Mouse (Mus musculus) cortical plate, adult 2 months (tissue): ENCODE measurements around the gene Smim1. TPM values are rescaled to one million over a fixed set of nuclear protein-coding genes. Genes with fewer than 3 reads are reported as not detected.

Experiments used
- H3K27ac ChIP-seq: fragments of 200-500 bp; 2 replicates; pipeline ENCODE4 v1.5.1; 2012; ENCODE audit warnings: low read length, control low read depth, inconsistent platforms; ENCODE audit not compliant: insufficient read depth
- H3K4me1 ChIP-seq: fragments of 200-500 bp; 2 replicates; pipeline ENCODE4 v1.6.1; 2011; ENCODE audit warnings: low read length; ENCODE audit not compliant: control insufficient read depth, insufficient read depth
- H3K4me3 ChIP-seq: fragments of 200-500 bp; 2 replicates; pipeline ENCODE4 v1.5.1; 2011; ENCODE audit warnings: mild to moderate bottlenecking, low read length, control low read depth; ENCODE audit not compliant: insufficient read depth
- CTCF ChIP-seq: fragments of 200-500 bp; IDR thresholded peaks from 2 replicates; pipeline ENCODE4 v1.5.1; 2011; ENCODE audit warnings: mild to moderate bottlenecking, control low read depth, low read length; ENCODE audit not compliant: insufficient read depth; ENCODE audit errors: extremely low read depth
- POLR2A ChIP-seq: fragments of 200-500 bp; IDR thresholded peaks from 2 replicates; pipeline ENCODE4 v1.6.1; 2011; ENCODE audit warnings: mild to moderate bottlenecking, low read length, control low read depth; ENCODE audit not compliant: insufficient read depth; ENCODE audit errors: extremely low read depth
- polyA plus RNA-seq: library from polyadenylated mRNA; depleted of rRNA; stranded (reverse); fragments of >200 nt; gene quantifications from 2 replicates; pipeline ENCODE4 v1.2.3, GENCODE M21; 2012

The Smim1 gene
- polyA plus RNA-seq, 1 experiment: 21.3 TPM

DNA sequence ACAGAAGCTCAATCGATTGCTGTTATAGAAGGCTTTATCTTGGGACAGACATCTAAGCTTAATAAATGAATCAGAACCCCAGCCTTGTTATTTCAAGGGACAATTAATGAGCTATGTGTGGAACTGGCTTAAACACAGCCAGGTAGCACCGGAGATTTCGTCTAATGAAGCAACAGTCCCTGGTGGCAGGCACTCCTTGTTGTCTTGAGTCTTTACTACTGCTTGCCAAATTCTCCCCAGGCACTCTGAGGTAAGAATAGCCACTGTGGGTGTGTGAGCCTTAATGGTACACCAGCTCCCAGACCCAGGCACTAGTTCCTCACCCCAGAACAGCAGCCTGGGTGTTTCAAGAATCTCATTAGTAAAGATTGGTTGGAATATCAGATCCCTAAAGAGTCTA is 25.4 kb upstream of the Smim1 start:
- TF ChIP-seq POLR2A: no peak
- TF ChIP-seq CTCF: no peak
- H3K4me3 ChIP-seq: no peak overlapping the region
- no peaks in the 10 kb centered on the region for H3K4me1 ChIP-seq
- no peak overlapping the region for H3K27ac ChIP-seq

GRCm38 (mm10) chr4:154045837-154046236 is 19.8 kb upstream of the Smim1 start:
- no peaks in the 10 kb centered on the region for H3K4me1 ChIP-seq
- H3K4me3 ChIP-seq: no peak overlapping the region
- H3K27ac ChIP-seq: no peak overlapping the region
- TF ChIP-seq POLR2A (no peak), CTCF (no peak)

- Histone ChIP-seq H3K4me1 (no peaks in the 10 kb centered on the region), H3K4me3 (no peak within 1 kb of the TSS), H3K27ac (no peak within 1 kb of the TSS)
- TF ChIP-seq CTCF (no peak), POLR2A (no peak)
These were observed 16.5 kb upstream of the Smim1 start, which contains the start of gene Ccdc27 for GRCm38 (mm10) chr4:154042577-154042976. Gene Ccdc27, minus strand, starts transcription at chr4:154042677.

GRCm38 (mm10) chr4:154037123-154037522 is 11.1 kb upstream of the Smim1 start:
- TF ChIP-seq POLR2A (no peak), CTCF (no peak)
- no peak overlapping the region for H3K4me3 ChIP-seq
- no peak overlapping the region for H3K27ac ChIP-seq
- no peaks in the 10 kb centered on the region for H3K4me1 ChIP-seq

DNA sequence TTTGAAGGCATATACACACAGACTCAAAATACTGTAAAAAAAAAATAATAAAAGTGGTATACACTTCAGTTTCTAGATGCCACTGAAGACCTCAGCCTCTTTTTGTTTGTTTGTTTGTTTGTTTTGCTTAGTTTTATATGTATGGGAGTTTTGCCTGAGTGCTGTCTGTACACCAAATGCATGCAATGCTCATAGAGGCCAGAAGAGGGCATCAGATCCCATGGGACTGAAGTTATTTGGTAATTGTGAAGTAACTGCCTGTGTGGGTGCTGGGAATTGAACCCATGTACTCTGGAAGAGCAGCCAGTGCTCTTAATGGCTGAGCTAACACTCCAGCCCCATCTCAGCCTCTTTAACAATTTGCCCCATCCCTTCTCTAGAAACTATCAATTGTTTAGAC is 2.6 kb upstream of the Smim1 start:
- H3K27ac ChIP-seq: no peak overlapping the region
- peak; percentile 34; the same call in 1 of the 2 replicates for TF ChIP-seq CTCF
- no peak for TF ChIP-seq POLR2A
- peaks cover 6% of the 10 kb centered on the region for H3K4me1 ChIP-seq
- no peak overlapping the region for H3K4me3 ChIP-seq

DNA sequence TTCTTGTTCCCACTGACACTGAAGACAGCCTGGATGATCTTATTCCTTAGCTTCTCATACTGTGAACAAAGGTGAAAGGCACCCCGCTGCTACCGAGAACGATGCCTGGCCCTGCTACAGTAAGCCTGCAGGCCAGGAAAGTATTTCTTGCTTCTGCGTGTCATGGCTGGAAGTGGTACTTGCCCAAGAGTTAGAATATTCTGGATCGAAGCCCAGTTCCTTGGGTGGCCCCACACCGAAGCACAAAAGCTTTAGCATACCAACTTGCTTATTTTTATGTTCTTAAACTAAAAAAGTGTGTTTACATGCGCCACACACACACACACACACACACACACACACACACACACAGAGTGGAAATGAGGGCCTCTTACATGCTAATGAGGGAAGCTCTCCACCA is 2.0 kb upstream of the Smim1 start:
- Histone ChIP-seq H3K27ac (no peak overlapping the region), H3K4me3 (no peak overlapping the region), H3K4me1 (peaks cover 8% of the 10 kb centered on the region)
- TF ChIP-seq POLR2A (no peak), CTCF (no peak)

GRCm38 (mm10) chr4:154026441-154026761 is 371 bp upstream of the Smim1 start:
- no peak for TF ChIP-seq CTCF
- TF ChIP-seq POLR2A: no peak
- H3K4me3 ChIP-seq: peak overlapping the region; percentile 20; the same call in 1 of the 2 replicates
- no peak overlapping the region for H3K27ac ChIP-seq
- peaks cover 11% of the 10 kb centered on the region for H3K4me1 ChIP-seq

GRCm38 (mm10) chr4:154024729-154025521 is 1.1 kb downstream of the Smim1 start:
- H3K27ac ChIP-seq: peak overlapping the region; percentile 83
- H3K4me3 ChIP-seq: peak overlapping the region; percentile 20
- peaks cover 11% of the 10 kb centered on the region for H3K4me1 ChIP-seq
- TF ChIP-seq CTCF: no peak
- no peak for TF ChIP-seq POLR2A

DNA sequence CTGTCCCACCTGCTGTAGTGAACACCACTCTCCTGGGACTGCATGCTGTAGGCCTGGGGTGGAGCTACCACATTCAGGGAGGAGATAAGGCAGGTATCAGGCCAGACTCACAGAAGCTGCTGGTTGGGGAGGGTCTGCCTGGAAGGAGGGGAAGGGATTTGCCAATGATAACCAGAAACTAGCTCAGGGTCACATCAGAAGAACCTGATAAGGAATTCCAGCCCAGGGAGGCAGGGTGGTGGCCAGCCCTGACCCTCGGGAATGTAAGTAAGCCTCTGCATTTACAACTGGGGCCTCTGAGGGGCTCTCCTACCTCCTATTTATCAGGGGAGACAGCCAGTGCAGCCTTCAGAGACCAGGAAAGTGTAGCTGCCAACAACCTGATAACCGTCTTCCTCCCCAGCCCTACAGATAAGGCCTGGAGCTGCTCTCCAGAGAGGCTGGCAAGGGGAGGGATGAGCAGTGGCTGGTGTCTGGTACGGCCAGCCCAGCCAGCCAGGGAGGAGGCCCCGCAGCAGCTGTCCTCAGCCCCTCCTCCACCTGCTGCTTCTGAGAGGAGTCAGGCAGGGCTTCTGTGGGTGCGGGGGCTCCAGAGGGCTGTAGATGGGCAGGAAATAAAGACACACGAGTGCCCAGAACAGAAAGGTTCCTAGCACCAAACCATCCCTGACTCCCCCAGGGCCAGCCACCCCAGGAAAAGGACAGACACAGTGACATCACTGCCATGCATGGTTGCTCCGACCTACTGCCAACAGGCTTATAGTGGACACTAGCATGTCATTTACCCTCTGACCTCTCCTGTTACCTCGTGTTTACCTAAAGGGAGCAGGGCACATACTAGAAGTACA is 2.1 kb downstream of the Smim1 start:
- peak overlapping the region; percentile 83 for H3K27ac ChIP-seq
- TF ChIP-seq POLR2A: no peak
- TF ChIP-seq CTCF: no peak
- H3K4me3 ChIP-seq: no peak overlapping the region
- H3K4me1 ChIP-seq: peaks cover 11% of the 10 kb centered on the region
